Mouse (Mus musculus): ENCODE data around the gene Arl5c.

The Arl5c gene

GRCm38 (mm10) chr11:97995564-97996288 lies at the start of gene Arl5c:
TSS of gene Arl5c (minus strand) at chr11:97996181.
- DNase-seq, result no peak

- peak; percentile 55 for DNase-seq
Measured at GRCm38 (mm10) chr11:98045596-98045995, 49.6 kb upstream of the Arl5c start.

GRCm38 (mm10) chr11:98044074-98044473 lies 48.1 kb upstream of the Arl5c start:
- peak; percentile 41 for DNase-seq

- DNase-seq, result peak; percentile 26
Measured at GRCm38 (mm10) chr11:98042741-98043140, 46.8 kb upstream of the Arl5c start.

- no peak for DNase-seq
Measured at GRCm38 (mm10) chr11:98040975-98041374, 45.0 kb upstream of the Arl5c start.

GRCm38 (mm10) chr11:98037871-98038270 lies 41.9 kb upstream of the Arl5c start:
- no peak for DNase-seq

- DNase-seq, result peak; percentile 79
Measured at GRCm38 (mm10) chr11:98035977-98036377, 40.0 kb upstream of the Arl5c start.

GRCm38 (mm10) chr11:98034840-98035239 lies 38.9 kb upstream of the Arl5c start:
- DNase-seq, result no peak

GRCm38 (mm10) chr11:98034061-98034460 lies 38.1 kb upstream of the Arl5c start:
- DNase-seq, result no peak

- peak; percentile 81 for DNase-seq
Measured at GRCm38 (mm10) chr11:98031443-98031770, 35.4 kb upstream of the Arl5c start.

- DNase-seq, result no peak
Measured at GRCm38 (mm10) chr11:98030701-98031442, 34.9 kb upstream of the Arl5c start.

GRCm38 (mm10) chr11:98027785-98028184 lies 31.8 kb upstream of the Arl5c start:
- peak; percentile 10 for DNase-seq

GRCm38 (mm10) chr11:98027297-98027688 lies 31.3 kb upstream of the Arl5c start:
- no peak for DNase-seq

GRCm38 (mm10) chr11:98026570-98027296 lies 30.8 kb upstream of the Arl5c start, which contains the start of gene Rpl19:
TSS of gene Rpl19 (plus strand) at chr11:98026710.
- peak; percentile 96 for DNase-seq

- DNase-seq, result no peak
Measured at GRCm38 (mm10) chr11:98026248-98026569, 30.2 kb upstream of the Arl5c start.

- peak; percentile 34 for DNase-seq
Measured at GRCm38 (mm10) chr11:98024516-98024915, 28.5 kb upstream of the Arl5c start.

- DNase-seq, result peak; percentile 60
Measured at GRCm38 (mm10) chr11:98022555-98023371, 26.8 kb upstream of the Arl5c start, which contains the start of gene Cacnb1. TSS of gene Cacnb1 (minus strand) at chr11:98023034.

- no peak for DNase-seq
Measured at GRCm38 (mm10) chr11:98022253-98022554, 26.2 kb upstream of the Arl5c start.

GRCm38 (mm10) chr11:98021565-98022252 lies 25.7 kb upstream of the Arl5c start:
- peak; percentile 69 for DNase-seq

GRCm38 (mm10) chr11:98021118-98021517 lies 25.1 kb upstream of the Arl5c start:
- no peak for DNase-seq

- DNase-seq, result no peak
Measured at GRCm38 (mm10) chr11:98020710-98021109, 24.7 kb upstream of the Arl5c start.

GRCm38 (mm10) chr11:98019883-98020610 lies 24.1 kb upstream of the Arl5c start:
- DNase-seq, result no peak
